Mouse (Mus musculus) frontal cortex, adult 2 months (tissue): ENCODE results near the gene Hrh1. TPM values are rescaled to one million over a fixed set of nuclear protein-coding genes. Genes with fewer than 3 reads are reported as not detected.
A peak's percentile ranks its signal among the peaks of the same experiment; 100 is the strongest.

Experiments
- DNase-seq, 2 experiments: peaks; one replicate each; pipeline ENCODE4 v3.0.0; 2022; ENCODE audit warnings: low spot score in 1 of 2; ENCODE audit errors: extremely low spot score in 1 of 2
- polyA plus RNA-seq: library from polyadenylated mRNA; depleted of rRNA; stranded (reverse); fragments of >200 nt; gene quantifications from 2 replicates; pipeline ENCODE4 v1.2.3, GENCODE M21; 2012

Gene Hrh1
- polyA plus RNA-seq, 1 experiment = 9.3 TPM

DNA sequence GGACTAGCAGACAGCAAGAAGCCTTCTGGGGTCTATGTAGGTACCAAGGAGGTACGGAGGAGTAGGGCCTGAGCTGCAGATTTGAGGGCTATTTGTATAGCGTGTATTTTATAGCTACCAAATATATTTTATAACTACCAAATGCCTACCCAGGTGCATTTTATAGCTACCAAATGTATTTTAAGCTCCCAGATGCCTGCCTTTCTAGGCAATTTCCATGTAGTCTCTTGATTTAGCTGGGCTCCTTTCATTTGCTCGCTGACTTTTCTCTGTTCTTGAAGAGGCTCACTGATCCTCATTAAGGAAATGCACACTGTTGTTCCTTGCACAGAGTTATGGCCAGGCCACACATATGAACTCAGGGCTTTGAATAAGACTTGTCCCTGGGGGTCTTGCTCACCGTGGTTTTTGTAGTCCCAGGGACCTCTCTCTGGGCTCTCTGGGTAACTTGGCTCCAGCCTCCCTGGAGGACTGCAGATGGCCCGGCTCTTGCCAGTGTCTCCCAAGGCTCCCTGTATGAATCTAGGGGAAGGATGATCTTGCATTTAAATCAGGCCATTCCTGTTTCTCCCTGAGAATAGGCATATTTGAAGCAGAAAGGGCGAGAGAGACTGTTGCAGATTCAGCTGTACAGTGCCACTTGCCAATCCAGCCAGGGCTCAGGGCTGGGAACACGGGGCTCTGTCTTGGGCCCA, 7.2 kb downstream of the Hrh1 start:
- DNase-seq = no peak

DNA sequence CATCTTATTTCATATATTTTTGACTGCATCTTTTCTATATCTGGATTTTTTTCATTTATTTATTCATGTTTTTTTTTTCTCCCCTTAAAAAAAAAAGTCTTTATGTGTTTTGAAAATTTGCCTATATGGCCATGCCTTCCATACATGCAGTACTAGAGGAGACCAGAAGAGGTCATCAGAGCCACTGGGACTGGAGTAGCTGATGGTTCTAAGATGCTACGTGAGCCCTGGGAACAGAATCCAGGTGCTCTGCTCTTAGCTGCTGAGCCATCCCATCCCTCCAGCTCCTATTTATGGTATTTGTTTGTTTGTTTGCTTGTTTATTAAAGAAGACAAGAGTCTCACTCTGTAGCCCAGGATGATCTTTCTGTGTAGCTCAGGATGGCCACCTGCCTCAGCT, 8.9 kb downstream of the Hrh1 start:
- DNase-seq = no peak

DNA sequence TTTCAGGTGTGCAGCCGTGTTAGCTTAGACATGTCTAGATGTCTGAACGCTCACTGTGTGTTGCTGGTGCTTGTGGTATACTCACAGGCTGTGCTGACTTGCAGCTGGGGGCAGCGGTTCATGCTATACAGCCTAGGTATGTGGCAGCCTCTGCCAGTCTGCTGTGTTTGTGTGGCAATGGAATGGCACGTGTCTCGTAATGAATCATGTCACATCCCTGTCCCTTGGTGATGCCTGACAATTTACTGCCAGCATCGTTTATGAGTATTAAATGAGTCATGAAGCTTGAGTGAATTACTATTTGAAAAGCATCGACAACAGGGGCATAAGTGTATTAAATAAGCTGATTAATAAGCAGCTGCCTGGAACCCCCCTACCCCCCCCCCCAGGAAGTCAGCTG, 9.3 kb downstream of the Hrh1 start:
- no peak for DNase-seq

DNA sequence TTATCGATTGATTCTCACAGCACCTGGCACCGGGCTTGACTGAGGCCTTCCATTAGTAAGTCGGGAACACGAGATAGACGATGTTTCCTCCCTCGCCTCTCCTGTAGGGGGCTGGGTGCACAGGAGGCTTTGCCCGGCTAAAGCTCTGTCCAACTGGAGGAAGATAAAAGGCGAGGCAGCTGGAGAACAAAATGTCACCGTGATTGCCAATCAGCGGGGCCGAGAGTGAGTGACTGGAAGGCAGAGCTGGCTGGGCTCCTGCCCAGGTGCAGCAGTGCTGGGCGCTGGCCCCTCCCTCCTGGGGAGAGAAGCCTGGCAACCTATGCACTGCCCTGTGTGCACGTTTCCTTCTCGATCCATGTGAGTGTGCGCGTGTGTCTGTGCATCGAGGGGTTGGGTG, 10.5 kb downstream of the Hrh1 start:
- no peak for DNase-seq

- DNase-seq = no peak
Observed at GRCm38 (mm10) chr6:114411913-114412312, 14.2 kb downstream of the Hrh1 start.

DNA sequence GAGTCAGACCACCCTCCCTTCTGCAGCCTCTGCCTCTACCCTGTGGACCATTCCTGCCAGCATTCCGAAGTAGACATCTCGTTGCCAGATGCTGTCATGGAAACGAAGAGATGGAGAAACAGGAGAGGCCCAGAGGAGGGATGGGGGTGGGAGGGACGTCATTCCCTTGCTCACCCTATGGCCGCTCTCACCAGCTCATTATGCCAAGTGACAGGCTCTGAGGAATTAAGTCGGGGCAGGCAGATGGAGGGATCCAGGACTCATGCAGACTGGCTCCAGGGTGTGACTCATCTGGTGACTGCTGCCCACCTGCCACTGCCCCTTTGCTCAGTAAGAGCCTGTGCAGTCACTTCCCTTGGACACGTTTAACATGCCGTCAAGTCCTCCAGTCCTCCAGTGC, 16.8 kb downstream of the Hrh1 start:
- peak; percentile 38 to 57 for DNase-seq

- DNase-seq = no peak
Observed at GRCm38 (mm10) chr6:114418037-114418436, 20.3 kb downstream of the Hrh1 start.

DNA sequence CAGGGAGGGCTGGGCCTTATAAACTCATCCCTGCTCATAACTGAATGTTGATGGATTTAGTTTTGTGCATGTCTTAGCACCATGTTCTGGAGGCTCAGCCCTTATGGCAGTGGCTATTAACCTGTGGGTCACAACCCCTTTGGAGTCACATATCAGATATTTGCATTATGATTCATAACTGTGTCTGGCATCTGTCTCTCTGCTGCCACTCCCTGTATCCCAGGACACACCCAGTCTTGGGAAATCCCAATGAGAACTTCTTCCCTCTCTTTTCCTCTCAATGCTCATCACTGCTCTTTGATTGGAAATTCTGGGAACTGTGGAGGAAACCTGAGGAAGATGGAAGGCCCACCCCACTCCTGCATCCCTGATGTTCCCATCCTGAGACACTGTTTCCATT, 23.3 kb downstream of the Hrh1 start:
- DNase-seq = no peak

GRCm38 (mm10) chr6:114423051-114423676, 25.4 kb downstream of the Hrh1 start:
- DNase-seq = no peak

GRCm38 (mm10) chr6:114425343-114425742, 27.6 kb downstream of the Hrh1 start:
- DNase-seq = peak in 1 of 2 experiments; percentile 59

DNA sequence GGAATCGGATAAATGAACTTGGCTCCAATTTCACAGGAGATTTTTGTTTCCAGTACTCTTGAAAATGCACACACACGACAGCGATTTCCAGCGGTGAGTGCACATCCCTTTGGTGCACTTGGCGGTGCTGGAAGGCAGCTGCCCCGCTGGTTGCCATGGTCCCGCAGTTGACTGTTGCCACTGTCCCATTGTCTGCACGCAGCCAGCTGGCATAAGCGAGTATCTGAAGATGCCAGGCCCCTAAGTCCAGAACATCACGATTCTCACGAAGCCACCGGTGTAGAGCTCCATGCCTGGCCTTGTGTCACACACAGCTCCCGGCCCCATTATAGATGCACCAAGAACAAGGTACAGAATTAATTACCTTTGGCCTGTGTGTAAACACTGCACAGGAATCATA, 29.9 kb downstream of the Hrh1 start:
- DNase-seq = no peak

GRCm38 (mm10) chr6:114428831-114429230, 31.1 kb downstream of the Hrh1 start:
- no peak for DNase-seq

- no peak for DNase-seq
Observed at GRCm38 (mm10) chr6:114432591-114432990, 34.9 kb downstream of the Hrh1 start.

GRCm38 (mm10) chr6:114434524-114434923, 36.8 kb downstream of the Hrh1 start:
- DNase-seq = no peak

DNA sequence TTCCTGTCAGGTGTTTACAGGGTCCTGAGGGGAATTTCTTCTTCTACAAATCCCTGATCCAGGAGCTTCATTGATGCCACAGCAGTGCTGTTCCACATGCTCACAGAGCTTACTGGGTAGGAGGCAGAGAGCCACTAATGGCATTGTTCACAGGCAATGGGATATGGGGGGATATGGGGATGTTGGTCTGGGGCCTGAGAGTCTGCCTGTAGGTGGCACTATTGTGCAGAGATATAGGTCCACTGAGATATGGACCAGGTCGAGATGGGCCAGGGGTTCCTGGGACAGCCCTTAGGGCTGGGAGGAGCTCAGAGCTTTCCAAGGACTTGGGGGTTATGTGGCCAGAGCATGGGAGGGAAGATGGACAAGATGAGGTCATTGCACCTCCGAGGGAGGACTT, 42.6 kb downstream of the Hrh1 start:
- no peak for DNase-seq

DNA sequence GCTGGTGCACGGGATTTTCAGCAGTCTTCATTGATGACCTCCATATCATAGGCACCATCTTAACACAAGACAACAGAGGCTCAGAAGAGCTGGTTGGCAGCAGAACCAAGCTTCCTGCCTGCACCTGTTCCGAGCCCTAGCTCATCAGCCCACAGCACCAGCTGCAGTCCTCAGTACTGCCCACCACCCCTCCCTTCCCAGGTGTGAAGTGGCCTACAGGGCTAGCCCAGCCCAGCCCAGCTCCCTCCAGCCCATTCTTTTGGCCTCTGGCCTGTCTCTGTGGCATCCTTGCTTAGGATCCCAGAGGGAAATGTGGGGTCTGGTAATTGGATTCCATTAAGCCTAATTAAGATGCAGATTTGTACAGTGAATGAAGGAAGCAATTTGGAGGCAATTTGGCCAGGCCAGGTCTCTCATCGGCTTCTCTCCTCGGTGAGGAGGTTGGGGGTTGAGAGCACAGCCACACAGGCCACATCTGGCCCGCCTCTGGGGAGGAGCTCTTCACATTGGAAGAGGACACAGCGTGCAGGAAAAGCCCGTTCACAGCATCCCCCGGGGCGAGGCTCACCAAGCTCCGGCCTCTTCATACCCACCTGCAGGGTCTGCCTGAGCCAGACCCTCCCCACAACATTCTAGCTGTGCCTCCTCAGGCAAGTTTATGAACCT, 43.2 kb downstream of the Hrh1 start:
- no peak for DNase-seq

- DNase-seq = no peak
Observed at GRCm38 (mm10) chr6:114444247-114444844, 46.6 kb downstream of the Hrh1 start.

- no peak for DNase-seq
Observed at GRCm38 (mm10) chr6:114444976-114445375, 47.2 kb downstream of the Hrh1 start.

- peak; percentile 81 to 91 for DNase-seq
Observed at GRCm38 (mm10) chr6:114448888-114449287, 51.2 kb downstream of the Hrh1 start.

DNA sequence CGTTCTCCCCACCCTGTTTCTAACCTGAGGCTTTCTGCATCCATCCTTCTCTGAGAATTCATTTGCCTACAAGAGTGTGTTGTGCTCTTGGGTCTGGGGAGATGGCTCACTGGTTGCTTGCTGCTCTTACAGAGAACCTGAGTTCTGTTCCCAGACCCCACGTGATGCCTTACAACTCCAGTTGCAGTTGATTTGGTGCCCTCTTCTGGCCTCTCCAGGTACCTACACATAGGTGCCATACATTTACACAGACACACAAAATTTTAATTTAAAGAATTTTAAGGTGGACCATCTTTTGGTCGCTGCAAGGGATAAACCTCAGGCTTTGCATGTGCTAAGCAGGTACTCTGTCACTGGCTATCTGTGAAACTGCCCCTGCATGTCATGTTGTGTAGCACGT, 57.5 kb downstream of the Hrh1 start:
- DNase-seq = no peak

DNA sequence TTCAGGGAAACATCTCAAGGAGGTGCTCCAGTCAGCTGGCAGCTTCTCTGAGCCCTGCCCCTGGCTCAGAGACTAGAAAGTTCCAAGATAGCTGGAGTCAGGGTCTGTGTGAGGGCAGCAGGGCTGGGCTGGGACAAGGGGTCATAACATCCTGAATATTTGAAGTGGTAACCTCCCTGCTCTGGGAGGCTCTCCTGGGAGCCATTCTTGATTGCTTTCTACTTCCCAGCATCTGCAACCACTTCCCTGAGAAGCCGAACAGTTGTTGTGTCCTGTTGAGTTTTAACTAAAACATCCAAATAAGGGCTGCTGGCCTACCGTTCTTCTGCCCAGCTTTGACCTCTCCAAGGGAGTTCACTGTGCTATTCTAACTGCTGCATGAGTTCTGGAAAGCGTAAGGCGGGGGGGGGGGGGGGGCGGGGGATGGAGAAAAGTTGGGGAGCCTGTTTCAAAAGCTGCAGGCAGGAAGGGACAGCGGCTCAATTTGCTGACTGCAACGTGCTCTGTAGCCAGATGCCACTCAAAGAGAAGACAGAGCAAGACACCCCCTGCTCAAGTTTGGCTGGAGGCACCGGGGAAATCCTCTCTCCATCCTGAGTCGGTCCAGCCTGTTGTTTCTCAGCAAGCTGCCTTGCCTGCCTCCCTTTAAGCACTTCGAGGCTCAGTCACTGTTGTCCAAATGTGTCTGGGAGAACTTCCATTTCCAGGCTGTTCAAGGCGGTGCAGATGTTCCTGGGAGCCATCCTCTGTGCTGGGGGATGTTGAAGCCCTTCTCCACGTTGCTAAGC, 58.7 kb downstream of the Hrh1 start:
- DNase-seq = no peak
